Mouse (Mus musculus) skeletal muscle tissue, adult 2 months (tissue): ENCODE data around the gene Etl4.

ENCODE experiments used
- DNase-seq: peaks from one replicate; pipeline ENCODE4 v3.0.0-alpha.2; 2012; ENCODE audit warnings: low read depth, low spot score

Gene Etl4

GRCm38 (mm10) chr2:20697719-20698118, 788.1 kb downstream of the Etl4 start:
- no peak for DNase-seq

- DNase-seq: no peak
Measured at GRCm38 (mm10) chr2:20705110-20705509, 795.5 kb downstream of the Etl4 start.

- DNase-seq: no peak
Measured at GRCm38 (mm10) chr2:20710589-20710988, 801.0 kb downstream of the Etl4 start.

GRCm38 (mm10) chr2:20711024-20711423, 801.4 kb downstream of the Etl4 start:
- DNase-seq: peak; percentile 36

GRCm38 (mm10) chr2:20719105-20719504, 809.5 kb downstream of the Etl4 start:
- peak; percentile 22 for DNase-seq

- no peak for DNase-seq
Measured at GRCm38 (mm10) chr2:20721098-20721497, 811.5 kb downstream of the Etl4 start.

- DNase-seq: peak; percentile 25
Measured at GRCm38 (mm10) chr2:20722165-20722991, 812.8 kb downstream of the Etl4 start.

- no peak for DNase-seq
Measured at GRCm38 (mm10) chr2:20723990-20724745, 814.6 kb downstream of the Etl4 start.

GRCm38 (mm10) chr2:20726974-20727373, 817.4 kb downstream of the Etl4 start:
- DNase-seq: no peak

- DNase-seq: peak; percentile 27
Measured at GRCm38 (mm10) chr2:20727752-20728438, 818.3 kb downstream of the Etl4 start.

- no peak for DNase-seq
Measured at GRCm38 (mm10) chr2:20735444-20735843, 825.9 kb downstream of the Etl4 start.

GRCm38 (mm10) chr2:20736324-20737015, 826.9 kb downstream of the Etl4 start:
- no peak for DNase-seq

GRCm38 (mm10) chr2:20737112-20737808, 827.7 kb downstream of the Etl4 start:
- no peak for DNase-seq

GRCm38 (mm10) chr2:20737837-20738236, 828.3 kb downstream of the Etl4 start:
- DNase-seq: no peak

GRCm38 (mm10) chr2:20747723-20748122, 838.1 kb downstream of the Etl4 start:
- DNase-seq: no peak

GRCm38 (mm10) chr2:20748481-20748880, 838.9 kb downstream of the Etl4 start:
- DNase-seq: no peak

GRCm38 (mm10) chr2:20749687-20750086, 840.1 kb downstream of the Etl4 start:
- DNase-seq: no peak

GRCm38 (mm10) chr2:20753282-20754110, 843.9 kb downstream of the Etl4 start:
- DNase-seq: no peak

GRCm38 (mm10) chr2:20756964-20757363, 847.4 kb downstream of the Etl4 start:
- DNase-seq: no peak

- no peak for DNase-seq
Measured at GRCm38 (mm10) chr2:20759045-20759662, 849.6 kb downstream of the Etl4 start.
